Mouse (Mus musculus): ENCODE results near the gene 7530416G11Rik. TPM values are rescaled to one million over a fixed set of nuclear protein-coding genes. Genes with fewer than 3 reads are reported as not detected.

Gene 7530416G11Rik
- polyA plus RNA-seq, 1 experiment from 2014 or later, result not detected

GRCm38 (mm10) chr15:85477584-85477983 lies 25.4 kb downstream of the 7530416G11Rik start:
- 24% methylated on average over 1 of the region's 1 CpGs for WGBS
- Histone ChIP-seq H3K4me3 (replicated peaks) (no peak overlapping the region), H3K9ac (no peak overlapping the region), H3K27ac (no peak overlapping the region), H3K4me2 (no peak overlapping the region), H3K9me3 (no peaks in the 10 kb centered on the region), H3K36me3 (replicated peaks) (no peaks in the 10 kb centered on the region; the same call in 1 of the 2 replicates), H3K4me1 (peaks cover 25% of the 10 kb centered on the region), H3K27me3 (peaks cover 14% of the 10 kb centered on the region; the same call in 1 of the 2 replicates)
- no peak for ATAC-seq (ENCODE audit: low FRiP score)

- H3K27ac ChIP-seq, result no peak overlapping the region
- H3K9ac ChIP-seq, result no peak overlapping the region
- 81% methylated on average over 3 of the region's 3 CpGs for WGBS
- ATAC-seq (ENCODE audit: low FRiP score), result no peak
- no peaks in the 10 kb centered on the region; the same call in 1 of the 2 replicates for H3K36me3 ChIP-seq (replicated peaks)
- peaks cover 8% of the 10 kb centered on the region; the same call in 1 of the 2 replicates for H3K4me1 ChIP-seq
- H3K4me3 ChIP-seq (replicated peaks), result no peak overlapping the region
- no peaks in the 10 kb centered on the region for H3K9me3 ChIP-seq
- H3K27me3 ChIP-seq, result no peaks in the 10 kb centered on the region; the same call in 1 of the 2 replicates
- H3K4me2 ChIP-seq, result no peak overlapping the region
Observed at GRCm38 (mm10) chr15:85474697-85475096, 28.3 kb downstream of the 7530416G11Rik start.

GRCm38 (mm10) chr15:85469401-85469800 lies 33.6 kb downstream of the 7530416G11Rik start:
- H3K4me3 ChIP-seq (replicated peaks), result no peak overlapping the region
- H3K4me1 ChIP-seq, result peaks cover 31% of the 10 kb centered on the region
- ATAC-seq (ENCODE audit: low FRiP score), result no peak
- H3K27me3 ChIP-seq, result peaks cover 25% of the 10 kb centered on the region
- no peaks in the 10 kb centered on the region for H3K9me3 ChIP-seq
- no peak overlapping the region for H3K4me2 ChIP-seq
- 87% methylated on average over 6 of the region's 6 CpGs for WGBS
- no peak overlapping the region for H3K27ac ChIP-seq
- H3K9ac ChIP-seq, result no peak overlapping the region
- peaks cover 30% of the 10 kb centered on the region for H3K36me3 ChIP-seq (replicated peaks)

- Histone ChIP-seq H3K9ac (no peak overlapping the region), H3K27me3 (peaks cover 29% of the 10 kb centered on the region), H3K4me3 (replicated peaks) (no peak overlapping the region), H3K27ac (peak overlapping the region; percentile 93), H3K9me3 (no peaks in the 10 kb centered on the region), H3K36me3 (replicated peaks) (peaks cover 38% of the 10 kb centered on the region), H3K4me2 (no peak overlapping the region), H3K4me1 (peaks cover 60% of the 10 kb centered on the region)
- 71% methylated on average over 5 of the region's 5 CpGs for WGBS
- ATAC-seq (ENCODE audit: low FRiP score), result no peak
Observed at GRCm38 (mm10) chr15:85466456-85467067, 36.5 kb downstream of the 7530416G11Rik start.

- Histone ChIP-seq H3K27me3 (peaks cover 29% of the 10 kb centered on the region), H3K4me2 (no peak overlapping the region), H3K9ac (no peak overlapping the region), H3K4me1 (peaks cover 75% of the 10 kb centered on the region), H3K36me3 (replicated peaks) (peaks cover 38% of the 10 kb centered on the region), H3K9me3 (no peaks in the 10 kb centered on the region), H3K4me3 (replicated peaks) (no peak overlapping the region), H3K27ac (peak overlapping the region; percentile 93)
- WGBS, result 23% methylated on average over 10 of the region's 10 CpGs
- ATAC-seq (ENCODE audit: low FRiP score), result no peak
Observed at GRCm38 (mm10) chr15:85464823-85465565, 38.0 kb downstream of the 7530416G11Rik start.

- no peak overlapping the region for H3K4me3 ChIP-seq (replicated peaks)
- peak; percentile 56; the same call in 1 of the 2 replicates for ATAC-seq (ENCODE audit: low FRiP score)
- peaks cover 83% of the 10 kb centered on the region for H3K4me1 ChIP-seq
- H3K4me2 ChIP-seq, result 0 out of 2 replicates have a peak overlapping the region, but pooled peaks have one; percentile 17
- H3K36me3 ChIP-seq (replicated peaks), result peaks cover 33% of the 10 kb centered on the region
- WGBS, result 3% methylated on average over 5 of the region's 5 CpGs
- peak overlapping the region; percentile 93 for H3K27ac ChIP-seq
- peaks cover 29% of the 10 kb centered on the region for H3K27me3 ChIP-seq
- no peaks in the 10 kb centered on the region for H3K9me3 ChIP-seq
- no peak overlapping the region for H3K9ac ChIP-seq
Observed at GRCm38 (mm10) chr15:85464190-85464589, 38.8 kb downstream of the 7530416G11Rik start.

GRCm38 (mm10) chr15:85463027-85463790 lies 39.8 kb downstream of the 7530416G11Rik start:
- H3K4me3 ChIP-seq (replicated peaks), result no peak overlapping the region
- H3K36me3 ChIP-seq (replicated peaks), result peaks cover 24% of the 10 kb centered on the region
- no peak overlapping the region for H3K9ac ChIP-seq
- peaks cover 93% of the 10 kb centered on the region for H3K4me1 ChIP-seq
- ATAC-seq (ENCODE audit: low FRiP score), result peak; percentile 36
- peak overlapping the region; percentile 22 for H3K4me2 ChIP-seq
- peak overlapping the region; percentile 93 for H3K27ac ChIP-seq
- peaks cover 28% of the 10 kb centered on the region for H3K27me3 ChIP-seq
- WGBS, result 19% methylated on average over 13 of the region's 13 CpGs
- no peaks in the 10 kb centered on the region for H3K9me3 ChIP-seq

- Histone ChIP-seq H3K36me3 (replicated peaks) (peaks cover 17% of the 10 kb centered on the region), H3K4me1 (peaks cover 99% of the 10 kb centered on the region), H3K27me3 (peaks cover 21% of the 10 kb centered on the region), H3K9ac (peak overlapping the region; percentile 17; the same call in 1 of the 2 replicates), H3K4me2 (peak overlapping the region; percentile 22; the same call in 1 of the 2 replicates), H3K27ac (peak overlapping the region; percentile 93), H3K9me3 (no peaks in the 10 kb centered on the region), H3K4me3 (replicated peaks) (no peak overlapping the region)
- WGBS, result 55% methylated on average over 4 of the region's 4 CpGs
- no peak for ATAC-seq (ENCODE audit: low FRiP score)
Observed at GRCm38 (mm10) chr15:85462138-85462537, 40.9 kb downstream of the 7530416G11Rik start.

GRCm38 (mm10) chr15:85461541-85461940 lies 41.5 kb downstream of the 7530416G11Rik start:
- peak; percentile 68 for ATAC-seq (ENCODE audit: low FRiP score)
- H3K9me3 ChIP-seq, result no peaks in the 10 kb centered on the region
- peak overlapping the region; percentile 34; the same call in 1 of the 2 replicates for H3K9ac ChIP-seq
- peaks cover 15% of the 10 kb centered on the region for H3K27me3 ChIP-seq
- H3K4me2 ChIP-seq, result peak overlapping the region; percentile 22; the same call in 1 of the 2 replicates
- peaks cover 12% of the 10 kb centered on the region for H3K36me3 ChIP-seq (replicated peaks)
- no peak overlapping the region for H3K4me3 ChIP-seq (replicated peaks)
- peak overlapping the region; percentile 93 for H3K27ac ChIP-seq
- H3K4me1 ChIP-seq, result peaks cover 100% of the 10 kb centered on the region
- WGBS, result 18% methylated on average over 4 of the region's 4 CpGs

GRCm38 (mm10) chr15:85458631-85459082 lies 44.4 kb downstream of the 7530416G11Rik start:
- 5% methylated on average over 4 of the region's 4 CpGs for WGBS
- no peaks in the 10 kb centered on the region for H3K9me3 ChIP-seq
- peaks cover 96% of the 10 kb centered on the region for H3K4me1 ChIP-seq
- no peak overlapping the region for H3K4me3 ChIP-seq (replicated peaks)
- H3K36me3 ChIP-seq (replicated peaks), result peaks cover 10% of the 10 kb centered on the region
- ATAC-seq (ENCODE audit: low FRiP score), result peak; percentile 66
- peak overlapping the region; percentile 93 for H3K27ac ChIP-seq
- H3K9ac ChIP-seq, result peak overlapping the region; percentile 34; the same call in 1 of the 2 replicates
- peak overlapping the region; percentile 18 for H3K4me2 ChIP-seq
- H3K27me3 ChIP-seq, result 0 out of 2 replicates have a peak, but pooled peaks cover 4% of the 10 kb centered on the region

GRCm38 (mm10) chr15:85457838-85458237 lies 45.2 kb downstream of the 7530416G11Rik start:
- H3K36me3 ChIP-seq (replicated peaks), result peaks cover 14% of the 10 kb centered on the region
- H3K4me1 ChIP-seq, result peaks cover 88% of the 10 kb centered on the region
- H3K4me3 ChIP-seq (replicated peaks), result no peak overlapping the region
- H3K27me3 ChIP-seq, result 0 out of 2 replicates have a peak, but pooled peaks cover 4% of the 10 kb centered on the region
- H3K9me3 ChIP-seq, result no peaks in the 10 kb centered on the region
- ATAC-seq (ENCODE audit: low FRiP score), result peak; percentile 39; the same call in 1 of the 2 replicates
- H3K4me2 ChIP-seq, result no peak overlapping the region
- H3K9ac ChIP-seq, result no peak overlapping the region
- H3K27ac ChIP-seq, result peak overlapping the region; percentile 93
- WGBS, result 21% methylated on average over 8 of the region's 8 CpGs
